Mouse (Mus musculus): ENCODE measurements at regions not wholly inside any gene's neighbourhood (a gene's known extent, or its start where the extent isn't known, plus 50 kb on each side); places are given as distances from the start of the nearest gene placed in this dataset.

DNA sequence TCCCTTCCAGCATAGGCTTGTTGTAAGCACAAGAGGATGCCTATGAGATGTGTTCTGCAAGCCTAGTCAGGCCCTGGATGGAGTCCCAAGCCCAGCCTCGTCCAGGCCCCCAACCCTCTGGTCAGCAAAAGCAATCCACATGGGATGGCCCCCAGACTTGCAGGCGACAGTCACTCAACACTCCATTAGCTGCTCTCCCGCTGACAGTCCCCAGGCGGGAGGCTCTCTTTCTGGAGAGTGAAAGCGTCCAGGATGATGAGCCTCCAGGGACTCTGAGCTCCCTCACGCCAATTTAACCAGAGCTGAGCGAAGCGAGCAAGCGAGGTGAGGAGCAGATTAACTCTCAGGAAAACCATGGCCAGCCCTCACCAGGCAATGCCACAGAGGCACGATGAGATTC is 132.7 kb upstream of the 1600014C23Rik start:
- H3K9me3 ChIP-seq: no peaks in the 10 kb centered on the region
- no peak overlapping the region for H3K27ac ChIP-seq
- H3K9ac ChIP-seq (replicated peaks): no peak overlapping the region
- no peak overlapping the region for H3K4me3 ChIP-seq (replicated peaks)
- 0 out of 2 replicates have a peak, but pooled peaks cover 7% of the 10 kb centered on the region for H3K27me3 ChIP-seq
- ATAC-seq (ENCODE audit: insufficient number of reproducible peaks, insufficient read depth, low FRiP score, low TSS enrichment, low read depth): no peak
- WGBS: 12% methylated on average over 10 of the region's 10 CpGs
- peaks cover 61% of the 10 kb centered on the region for H3K4me1 ChIP-seq (replicated peaks)
- H3K36me3 ChIP-seq: no peaks in the 10 kb centered on the region
- H3K4me2 ChIP-seq: no peak overlapping the region

DNA sequence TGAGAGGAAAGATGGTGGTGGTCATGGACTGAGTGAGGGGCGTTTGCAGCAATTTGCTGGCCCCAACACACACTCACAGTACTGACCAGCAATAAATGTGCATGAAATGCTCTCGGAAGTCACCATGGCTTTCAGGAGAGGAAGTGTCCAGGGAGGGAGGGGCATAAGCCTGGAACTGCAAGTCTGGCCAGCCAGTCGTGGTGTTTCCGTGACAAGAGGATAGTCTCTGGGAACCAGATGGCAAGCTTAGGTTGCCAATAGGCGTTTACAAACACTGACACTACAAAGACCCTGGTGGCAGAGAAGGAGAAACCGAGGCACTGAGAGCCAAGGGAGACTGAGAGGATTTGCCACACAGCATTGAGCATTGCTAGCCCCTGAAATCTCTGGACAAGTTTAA is 132.3 kb upstream of the 1600014C23Rik start:
- WGBS: 36% methylated on average over 6 of the region's 6 CpGs
- no peak overlapping the region for H3K4me3 ChIP-seq (replicated peaks)
- no peak overlapping the region for H3K27ac ChIP-seq
- no peak overlapping the region for H3K4me2 ChIP-seq
- peaks cover 60% of the 10 kb centered on the region for H3K4me1 ChIP-seq (replicated peaks)
- H3K9ac ChIP-seq (replicated peaks): no peak overlapping the region
- H3K27me3 ChIP-seq: 0 out of 2 replicates have a peak, but pooled peaks cover 4% of the 10 kb centered on the region
- no peaks in the 10 kb centered on the region for H3K36me3 ChIP-seq
- H3K9me3 ChIP-seq: no peaks in the 10 kb centered on the region
- ATAC-seq (ENCODE audit: insufficient number of reproducible peaks, insufficient read depth, low FRiP score, low TSS enrichment, low read depth): no peak

DNA sequence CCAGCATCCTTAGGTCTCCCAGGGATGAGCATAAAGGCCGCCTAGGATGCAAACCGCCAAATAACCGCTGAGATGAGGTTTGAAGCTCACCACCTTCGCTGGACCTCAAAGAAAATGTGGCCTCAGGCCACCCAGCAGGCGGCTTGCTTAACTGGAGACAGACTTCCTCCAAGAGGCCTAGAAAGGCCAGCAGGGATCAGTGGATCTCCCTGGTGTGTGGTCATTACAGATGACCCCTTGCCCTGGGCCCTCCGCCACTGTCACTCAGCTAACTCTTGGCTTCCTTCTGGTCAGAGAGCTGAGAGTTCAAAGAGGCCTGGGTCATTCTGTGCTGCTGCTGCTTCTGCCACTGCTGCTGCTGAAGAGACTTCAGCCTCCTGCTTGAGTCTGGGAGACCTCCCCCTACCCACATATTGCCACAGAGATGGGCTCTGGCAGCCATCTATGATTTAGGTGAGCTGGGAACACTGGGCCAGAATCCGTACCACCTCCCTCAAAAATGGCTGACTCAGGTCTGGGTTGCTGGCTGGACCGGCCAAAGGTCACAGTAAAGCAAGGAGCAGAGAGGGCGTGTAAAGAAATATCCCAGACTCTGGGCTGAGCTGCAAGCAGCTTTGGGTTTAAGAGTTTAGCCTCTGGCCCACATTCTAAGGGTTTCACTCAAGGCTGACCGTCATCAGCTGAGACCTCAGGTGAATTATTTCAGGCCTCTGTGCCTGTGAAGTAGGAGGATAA is 130.0 kb upstream of the 1600014C23Rik start:
- H3K27ac ChIP-seq: no peak overlapping the region
- no peak overlapping the region for H3K4me2 ChIP-seq
- no peaks in the 10 kb centered on the region for H3K36me3 ChIP-seq
- 26% methylated on average over 10 of the region's 10 CpGs for WGBS
- no peaks in the 10 kb centered on the region for H3K9me3 ChIP-seq
- H3K27me3 ChIP-seq: no peaks in the 10 kb centered on the region
- peaks cover 47% of the 10 kb centered on the region for H3K4me1 ChIP-seq (replicated peaks)
- ATAC-seq (ENCODE audit: insufficient number of reproducible peaks, insufficient read depth, low FRiP score, low TSS enrichment, low read depth): no peak
- no peak overlapping the region for H3K9ac ChIP-seq (replicated peaks)
- H3K4me3 ChIP-seq (replicated peaks): no peak overlapping the region

DNA sequence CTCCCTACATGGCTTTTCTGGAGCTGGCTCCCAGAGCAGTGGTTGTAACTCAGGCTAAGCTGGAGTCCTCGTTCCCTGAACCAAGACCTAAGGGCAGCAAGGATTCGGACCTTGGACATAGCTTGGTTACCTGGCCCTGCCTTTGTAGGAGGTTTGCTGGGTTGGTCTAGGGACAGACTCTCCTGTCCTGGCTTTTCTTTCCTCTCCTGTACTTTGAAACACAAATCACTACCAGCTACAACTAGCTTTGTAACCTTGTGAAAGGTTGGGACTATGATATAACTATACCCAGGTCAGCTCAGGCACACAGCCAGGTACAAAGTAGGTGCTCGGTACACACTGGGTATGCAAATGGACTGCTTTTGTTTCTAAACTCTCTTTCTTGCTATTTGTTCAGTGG is 129.4 kb upstream of the 1600014C23Rik start:
- 73% methylated on average over 3 of the region's 3 CpGs for WGBS
- no peaks in the 10 kb centered on the region for H3K27me3 ChIP-seq
- peaks cover 47% of the 10 kb centered on the region for H3K4me1 ChIP-seq (replicated peaks)

DNA sequence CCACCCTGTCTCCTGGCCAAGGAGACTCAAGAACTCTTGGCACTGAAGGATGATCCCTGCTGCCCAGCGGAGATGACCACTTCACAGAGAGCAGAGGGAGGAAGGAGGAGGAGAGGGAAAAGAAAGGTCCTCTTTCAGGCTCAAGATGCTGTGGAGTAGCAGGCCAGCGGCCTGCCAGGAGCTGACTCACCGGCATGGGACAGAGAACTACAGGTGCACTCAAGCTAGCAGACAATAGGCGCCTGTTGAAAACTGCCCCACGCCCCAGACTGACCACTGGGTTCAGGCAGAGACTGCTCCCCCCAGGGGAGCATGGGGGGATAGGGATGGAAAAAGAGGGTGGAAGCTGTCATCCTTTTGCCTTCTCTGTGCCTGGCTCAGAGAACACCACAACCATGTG is 125.8 kb upstream of the 1600014C23Rik start:
- H3K27ac ChIP-seq: no peak overlapping the region
- H3K9ac ChIP-seq (replicated peaks): no peak overlapping the region
- H3K4me2 ChIP-seq: no peak overlapping the region
- H3K36me3 ChIP-seq: no peaks in the 10 kb centered on the region
- H3K27me3 ChIP-seq: no peaks in the 10 kb centered on the region
- ATAC-seq (ENCODE audit: insufficient number of reproducible peaks, insufficient read depth, low FRiP score, low TSS enrichment, low read depth): no peak
- H3K9me3 ChIP-seq: no peaks in the 10 kb centered on the region
- peaks cover 43% of the 10 kb centered on the region for H3K4me1 ChIP-seq (replicated peaks)
- 84% methylated on average over 5 of the region's 5 CpGs for WGBS
- H3K4me3 ChIP-seq (replicated peaks): no peak overlapping the region

More for the DNA sequence above, 129.4 kb upstream of the 1600014C23Rik start:
- Histone ChIP-seq H3K4me3 (replicated peaks) (no peak overlapping the region), H3K27ac (no peak overlapping the region), H3K9ac (replicated peaks) (no peak overlapping the region), H3K36me3 (no peaks in the 10 kb centered on the region), H3K9me3 (no peaks in the 10 kb centered on the region), H3K4me2 (no peak overlapping the region)
- no peak for ATAC-seq (ENCODE audit: insufficient number of reproducible peaks, insufficient read depth, low FRiP score, low TSS enrichment, low read depth)

DNA sequence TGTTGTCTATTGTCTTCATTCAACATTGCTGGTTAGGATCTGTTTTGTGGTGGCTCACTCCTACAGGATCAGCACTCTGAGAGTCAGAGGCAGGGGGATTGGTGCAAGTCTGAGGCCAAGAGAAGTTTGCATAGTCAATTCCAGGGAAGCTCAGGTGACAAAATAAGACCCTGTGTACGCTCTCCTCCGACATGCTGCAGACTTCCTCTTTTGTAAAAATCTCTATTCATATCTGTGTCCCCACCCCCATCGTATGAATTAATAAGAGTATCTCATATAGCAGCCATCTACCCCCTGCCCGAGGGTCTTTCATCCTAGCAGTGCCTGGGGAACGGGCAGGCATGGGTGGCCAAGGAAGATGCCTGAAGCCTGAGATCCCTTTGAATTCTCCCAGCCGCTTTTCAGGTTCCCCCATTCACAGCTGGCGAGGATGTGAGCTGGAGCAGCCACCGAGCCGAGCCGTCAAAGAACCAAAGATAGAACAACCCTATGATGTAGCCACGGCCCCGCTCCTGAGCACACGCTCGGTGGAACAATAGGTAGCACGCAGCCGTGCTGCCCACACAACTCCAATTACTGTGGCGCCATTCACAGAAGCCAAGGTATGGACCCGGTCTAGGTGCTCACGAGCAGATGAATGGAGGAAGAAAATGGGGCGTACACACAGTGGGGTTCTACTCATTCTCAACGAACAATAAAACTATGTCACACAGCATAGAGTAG is 120.4 kb upstream of the 1600014C23Rik start:
- Histone ChIP-seq H3K9me3 (no peaks in the 10 kb centered on the region), H3K9ac (replicated peaks) (no peak overlapping the region), H3K4me3 (replicated peaks) (no peak overlapping the region), H3K36me3 (no peaks in the 10 kb centered on the region), H3K27me3 (no peaks in the 10 kb centered on the region), H3K4me1 (replicated peaks) (peaks cover 25% of the 10 kb centered on the region), H3K27ac (no peak overlapping the region), H3K4me2 (no peak overlapping the region)
- WGBS: 87% methylated on average over 21 of the region's 21 CpGs
- ATAC-seq (ENCODE audit: insufficient number of reproducible peaks, insufficient read depth, low FRiP score, low TSS enrichment, low read depth): no peak

DNA sequence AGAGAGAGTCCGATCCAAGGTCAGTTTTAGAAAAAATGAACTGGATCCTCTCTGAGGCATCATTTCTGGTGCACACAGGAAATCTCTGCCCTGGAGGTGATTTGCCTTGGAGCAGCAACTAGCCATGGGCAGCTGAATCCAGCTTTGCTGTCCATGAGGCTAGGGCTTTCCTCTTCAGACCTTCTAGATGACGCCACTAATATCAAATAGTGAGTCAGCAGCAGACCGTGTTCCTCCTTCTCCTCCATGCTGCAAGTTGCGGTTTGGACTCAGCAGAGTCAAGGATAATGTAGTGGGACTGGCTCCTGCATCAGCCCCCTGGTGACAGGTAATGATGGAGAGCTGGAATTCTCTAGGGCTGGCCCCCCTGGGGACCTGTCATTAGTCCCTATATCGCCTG is 118.8 kb upstream of the 1600014C23Rik start:
- no peak for ATAC-seq (ENCODE audit: insufficient number of reproducible peaks, insufficient read depth, low FRiP score, low TSS enrichment, low read depth)
- Histone ChIP-seq H3K9me3 (no peaks in the 10 kb centered on the region), H3K36me3 (no peaks in the 10 kb centered on the region), H3K4me3 (replicated peaks) (no peak overlapping the region), H3K4me1 (replicated peaks) (peaks cover 25% of the 10 kb centered on the region), H3K4me2 (no peak overlapping the region), H3K9ac (replicated peaks) (no peak overlapping the region; the same call in 1 of the 2 replicates), H3K27ac (no peak overlapping the region), H3K27me3 (no peaks in the 10 kb centered on the region)
- WGBS: 60% methylated on average over 5 of the region's 5 CpGs

DNA sequence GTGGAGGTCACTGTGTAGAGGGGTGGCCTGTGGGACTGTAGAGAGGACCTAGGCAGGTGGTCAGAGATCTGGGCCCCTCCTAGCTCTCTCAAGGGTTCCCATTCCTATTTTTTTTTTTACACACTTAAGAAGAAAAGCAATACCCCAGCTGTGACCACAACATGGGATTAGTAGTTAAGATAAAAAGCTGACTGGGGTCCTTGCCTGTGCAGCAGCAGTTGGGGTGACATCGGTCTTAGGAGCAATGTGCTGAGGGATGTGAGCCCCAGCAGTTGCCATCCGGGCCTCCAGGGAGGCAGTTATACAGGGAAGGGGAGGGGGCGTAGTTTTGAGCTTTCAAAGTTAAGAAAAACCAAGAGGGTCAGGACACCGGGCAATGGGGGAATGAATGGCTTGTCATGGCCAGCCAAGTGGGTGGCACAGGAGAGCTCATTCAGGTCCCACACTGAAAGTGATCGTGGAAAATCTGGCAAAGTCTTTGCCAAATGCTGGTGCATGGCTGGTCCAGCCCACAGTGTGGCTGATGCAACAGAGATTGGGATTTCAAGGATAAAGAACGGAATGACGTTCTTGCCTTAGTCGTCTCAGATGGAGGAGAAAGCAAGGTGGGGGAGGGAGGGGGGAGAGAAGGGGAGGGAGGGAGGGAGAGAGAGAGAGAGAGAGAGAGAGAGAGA is 118.2 kb upstream of the 1600014C23Rik start:
- Histone ChIP-seq H3K4me1 (replicated peaks) (peaks cover 25% of the 10 kb centered on the region), H3K27me3 (no peaks in the 10 kb centered on the region), H3K9me3 (no peaks in the 10 kb centered on the region), H3K27ac (no peak overlapping the region), H3K4me2 (no peak overlapping the region), H3K9ac (replicated peaks) (no peak overlapping the region), H3K36me3 (no peaks in the 10 kb centered on the region), H3K4me3 (replicated peaks) (no peak overlapping the region)
- ATAC-seq (ENCODE audit: insufficient number of reproducible peaks, insufficient read depth, low FRiP score, low TSS enrichment, low read depth): no peak
- 52% methylated on average over 8 of the region's 8 CpGs for WGBS

DNA sequence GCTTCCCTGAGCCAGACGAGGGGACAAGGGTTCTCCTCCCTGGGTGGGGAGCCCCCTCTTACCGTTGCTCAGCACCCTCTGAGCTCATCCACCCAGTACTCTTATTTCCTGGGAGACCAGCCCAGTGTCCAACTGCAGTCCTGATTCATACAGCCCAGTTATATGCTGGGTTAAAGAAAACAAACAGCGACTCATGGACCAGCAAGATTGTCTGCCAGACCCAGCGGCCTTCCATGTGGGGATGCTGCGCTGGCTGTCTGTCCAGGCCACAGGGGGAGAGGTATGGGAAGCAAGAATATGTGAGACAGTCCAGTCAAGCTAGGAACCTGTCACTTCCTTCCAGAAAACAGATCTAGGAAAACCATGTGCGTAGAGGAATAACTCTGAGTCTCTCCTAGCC is 117.3 kb upstream of the 1600014C23Rik start:
- Histone ChIP-seq H3K27me3 (no peaks in the 10 kb centered on the region), H3K4me1 (replicated peaks) (peaks cover 16% of the 10 kb centered on the region), H3K9me3 (peaks cover 5% of the 10 kb centered on the region), H3K27ac (no peak overlapping the region), H3K4me2 (no peak overlapping the region), H3K9ac (replicated peaks) (no peak overlapping the region), H3K4me3 (replicated peaks) (no peak overlapping the region), H3K36me3 (no peaks in the 10 kb centered on the region)
- 88% methylated on average over 6 of the region's 6 CpGs for WGBS
- ATAC-seq (ENCODE audit: insufficient number of reproducible peaks, insufficient read depth, low FRiP score, low TSS enrichment, low read depth): no peak

DNA sequence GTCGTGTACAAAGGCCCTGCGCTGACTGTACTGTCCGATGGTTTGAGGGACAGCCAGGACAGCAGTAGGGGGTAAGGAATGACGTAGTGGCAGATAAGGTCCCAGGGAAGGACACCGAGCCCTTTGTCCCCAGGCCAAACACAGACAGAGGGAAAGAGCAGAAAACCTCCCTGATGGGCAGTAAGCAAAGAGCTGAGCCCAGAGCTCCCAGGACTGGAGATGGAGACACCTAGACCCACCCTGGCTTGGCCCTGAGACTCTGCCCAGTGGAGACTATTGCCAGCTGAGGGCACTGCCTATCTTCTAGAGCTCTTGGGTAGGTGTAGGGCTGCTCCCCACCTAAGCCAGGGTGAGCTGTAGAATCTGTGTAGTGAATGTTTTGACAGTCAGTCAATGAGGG is 116.5 kb upstream of the 1600014C23Rik start:
- H3K4me2 ChIP-seq: no peak overlapping the region
- H3K27me3 ChIP-seq: no peaks in the 10 kb centered on the region
- H3K9ac ChIP-seq (replicated peaks): no peak overlapping the region
- 80% methylated on average over 5 of the region's 5 CpGs for WGBS
- H3K4me3 ChIP-seq (replicated peaks): no peak overlapping the region
- ATAC-seq (ENCODE audit: insufficient number of reproducible peaks, insufficient read depth, low FRiP score, low TSS enrichment, low read depth): no peak
- no peak overlapping the region for H3K27ac ChIP-seq
- peaks cover 8% of the 10 kb centered on the region for H3K4me1 ChIP-seq (replicated peaks)
- H3K9me3 ChIP-seq: peaks cover 8% of the 10 kb centered on the region
- H3K36me3 ChIP-seq: no peaks in the 10 kb centered on the region

DNA sequence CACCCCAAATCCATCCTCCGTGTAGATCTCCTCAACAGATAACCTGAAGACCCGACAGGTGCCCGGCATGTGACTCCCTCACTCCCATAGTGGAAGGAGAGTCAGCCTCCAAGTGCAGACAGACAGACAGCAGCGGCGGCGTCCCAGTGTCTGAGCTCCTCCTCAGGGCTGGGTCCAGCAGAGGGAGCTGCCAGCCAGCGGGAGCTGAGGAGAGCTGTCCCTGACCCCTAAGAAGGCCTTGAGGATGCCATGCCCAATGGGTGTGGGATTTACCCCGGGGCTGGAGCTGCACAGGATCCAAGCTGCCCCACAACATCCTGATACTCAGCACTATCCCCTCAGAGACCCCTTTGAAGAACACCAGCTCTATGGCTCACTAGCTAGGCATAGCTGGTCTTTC is 115.0 kb upstream of the 1600014C23Rik start:
- ATAC-seq (ENCODE audit: insufficient number of reproducible peaks, insufficient read depth, low FRiP score, low TSS enrichment, low read depth): no peak; the same call in 1 of the 2 replicates
- Histone ChIP-seq H3K36me3 (no peaks in the 10 kb centered on the region), H3K27ac (no peak overlapping the region), H3K27me3 (no peaks in the 10 kb centered on the region), H3K4me3 (replicated peaks) (no peak overlapping the region), H3K9me3 (peaks cover 8% of the 10 kb centered on the region), H3K4me2 (no peak overlapping the region), H3K9ac (replicated peaks) (peak overlapping the region; percentile 8; the same call in 1 of the 2 replicates), H3K4me1 (replicated peaks) (peaks cover 5% of the 10 kb centered on the region; the same call in 1 of the 2 replicates)
- 31% methylated on average over 8 of the region's 8 CpGs for WGBS
